Mouse (Mus musculus) small intestine, adult 2 months (tissue): Measurements from ENCODE around the gene Gng7. TPM values are rescaled to one million over a fixed set of nuclear protein-coding genes. Genes with fewer than 3 reads are reported as not detected.

ENCODE experiments used
- H3K27ac ChIP-seq: fragments of 200-500 bp; 2 replicates; pipeline ENCODE4 v1.5.1; 2012; ENCODE audit warnings: low read depth, low read length, control low read depth, inconsistent platforms; ENCODE audit not compliant: insufficient read depth
- H3K27me3 ChIP-seq: fragments of 200-500 bp; 2 replicates; pipeline ENCODE4 v1.6.1; 2012; ENCODE audit warnings: mild to moderate bottlenecking, moderate library complexity, low read length, inconsistent platforms; ENCODE audit not compliant: control insufficient read depth, insufficient read depth
- H3K36me3 ChIP-seq: fragments of 200-500 bp; 2 replicates; pipeline ENCODE4 v1.6.1; 2012; ENCODE audit warnings: mild to moderate bottlenecking, low read length, control low read depth, inconsistent platforms; ENCODE audit not compliant: control insufficient read depth, insufficient read depth
- H3K4me1 ChIP-seq: fragments of 200-500 bp; 2 replicates; pipeline ENCODE4 v1.6.1; 2012; ENCODE audit warnings: low read length, inconsistent platforms, mixed read lengths; ENCODE audit not compliant: control insufficient read depth, insufficient read depth, insufficient read length
- H3K4me3 ChIP-seq: fragments of 200-500 bp; 2 replicates; pipeline ENCODE4 v1.5.1; 2012; ENCODE audit warnings: low read depth, mild to moderate bottlenecking, control low read depth, inconsistent platforms, low read length, moderate library complexity
- CTCF ChIP-seq: fragments of 200-500 bp; IDR thresholded peaks from 2 replicates; pipeline ENCODE4 v1.5.1; 2012; ENCODE audit warnings: low read depth, mild to moderate bottlenecking, control low read depth, inconsistent platforms, low read length, moderate library complexity, mixed read lengths; ENCODE audit not compliant: insufficient replicate concordance, insufficient read length; ENCODE audit errors: extremely low read depth
- POLR2A ChIP-seq: fragments of 200-500 bp; IDR thresholded peaks from 2 replicates; pipeline ENCODE4 v1.6.1; 2012; ENCODE audit warnings: low read depth, mild to moderate bottlenecking, control low read depth, inconsistent platforms, low read length, moderate library complexity
- WGBS: fragments of 180-500 bp; shearing (Covaris S2); methylation state at CpG from one replicate; pipeline ENCODE4 v1.1.7; 2018; 5-methylcytosine and 5-hydroxymethylcytosine counted together
- polyA plus RNA-seq: library from polyadenylated mRNA; depleted of rRNA; stranded (reverse); fragments of >200 nt; gene quantifications from 2 replicates; pipeline ENCODE4 v1.2.3, GENCODE M21; 2012

Gene Gng7
- polyA plus RNA-seq, 1 experiment = 0.44 TPM

GRCm38 (mm10) chr10:81025047-81025621 is 10.4 kb upstream of the Gng7 start:
- H3K27ac ChIP-seq = no peak overlapping the region
- peaks cover 2% of the 10 kb centered on the region; the same call in 1 of the 2 replicates for H3K4me1 ChIP-seq
- H3K36me3 ChIP-seq = no peaks in the 10 kb centered on the region
- peak overlapping the region; percentile 40 for H3K4me3 ChIP-seq
- WGBS = 3% methylated on average over 36 of the region's 43 CpGs
- peaks cover 23% of the 10 kb centered on the region for H3K27me3 ChIP-seq
- no peak for TF ChIP-seq CTCF
- no peak for TF ChIP-seq POLR2A

DNA sequence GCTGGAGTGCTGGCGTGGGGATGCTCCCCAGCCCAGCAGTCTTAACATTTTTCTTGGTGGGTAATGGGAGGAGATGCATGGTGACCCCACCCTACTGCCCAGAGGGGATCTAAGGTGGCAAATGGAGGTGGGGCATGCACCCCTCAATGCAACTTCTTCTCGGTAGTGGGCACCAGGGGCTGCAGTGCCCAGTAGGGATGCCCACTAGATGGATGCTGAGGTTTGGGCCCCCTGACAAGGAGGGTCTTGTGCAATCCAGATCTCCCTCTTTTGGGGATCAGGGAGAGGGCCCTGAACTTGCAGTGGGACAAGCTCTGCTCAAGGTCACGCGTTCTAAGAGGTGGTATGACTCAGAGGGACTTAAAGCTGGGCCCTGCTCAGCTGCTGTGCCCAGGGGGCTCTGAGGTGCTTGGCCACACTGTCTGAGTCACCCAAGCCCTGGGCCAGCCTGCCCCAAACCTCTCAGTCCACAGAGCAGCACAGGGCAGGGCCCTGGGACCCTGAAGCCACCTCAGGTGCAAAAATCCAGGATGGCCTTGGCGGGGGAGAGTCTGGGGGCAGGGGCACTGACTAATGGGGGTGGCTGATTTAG is 9.7 kb upstream of the Gng7 start:
- WGBS = 67% methylated on average over 5 of the region's 5 CpGs
- H3K27me3 ChIP-seq = peaks cover 23% of the 10 kb centered on the region
- TF ChIP-seq CTCF = no peak
- no peak for TF ChIP-seq POLR2A
- H3K27ac ChIP-seq = no peak overlapping the region
- H3K4me3 ChIP-seq = no peak overlapping the region
- H3K4me1 ChIP-seq = peaks cover 2% of the 10 kb centered on the region; the same call in 1 of the 2 replicates
- no peaks in the 10 kb centered on the region for H3K36me3 ChIP-seq

DNA sequence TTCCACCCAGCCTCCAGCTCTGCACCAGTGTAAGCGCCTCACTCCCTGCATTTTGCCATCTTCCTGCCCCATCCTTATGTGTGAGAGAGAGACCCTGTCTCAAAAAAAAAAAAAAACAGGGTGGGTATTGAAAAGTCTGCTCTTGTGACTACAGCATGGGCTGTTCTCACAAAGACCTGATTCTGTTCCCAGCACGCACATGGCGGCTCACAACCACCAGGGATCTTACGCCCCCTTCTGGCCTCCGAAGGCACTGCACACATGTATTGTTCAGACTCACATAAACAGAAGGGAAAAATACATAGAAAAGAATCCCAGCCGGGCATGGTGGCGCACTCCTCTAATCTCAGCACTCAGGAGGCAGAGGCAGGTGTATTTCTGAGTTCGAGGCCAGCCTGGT is 8.0 kb upstream of the Gng7 start:
- no peaks in the 10 kb centered on the region for H3K36me3 ChIP-seq
- TF ChIP-seq CTCF = no peak
- TF ChIP-seq POLR2A = no peak
- H3K4me1 ChIP-seq = peaks cover 2% of the 10 kb centered on the region; the same call in 1 of the 2 replicates
- H3K27ac ChIP-seq = no peak overlapping the region
- H3K27me3 ChIP-seq = peaks cover 23% of the 10 kb centered on the region
- H3K4me3 ChIP-seq = no peak overlapping the region
- 57% methylated on average over 8 of the region's 8 CpGs for WGBS

GRCm38 (mm10) chr10:81021547-81022110 is 6.9 kb upstream of the Gng7 start:
- Histone ChIP-seq H3K4me3 (no peak overlapping the region), H3K27me3 (peaks cover 23% of the 10 kb centered on the region), H3K4me1 (peaks cover 2% of the 10 kb centered on the region; the same call in 1 of the 2 replicates), H3K27ac (no peak overlapping the region), H3K36me3 (no peaks in the 10 kb centered on the region)
- WGBS = 7% methylated on average over 25 of the region's 26 CpGs
- TF ChIP-seq CTCF (no peak), POLR2A (no peak)

DNA sequence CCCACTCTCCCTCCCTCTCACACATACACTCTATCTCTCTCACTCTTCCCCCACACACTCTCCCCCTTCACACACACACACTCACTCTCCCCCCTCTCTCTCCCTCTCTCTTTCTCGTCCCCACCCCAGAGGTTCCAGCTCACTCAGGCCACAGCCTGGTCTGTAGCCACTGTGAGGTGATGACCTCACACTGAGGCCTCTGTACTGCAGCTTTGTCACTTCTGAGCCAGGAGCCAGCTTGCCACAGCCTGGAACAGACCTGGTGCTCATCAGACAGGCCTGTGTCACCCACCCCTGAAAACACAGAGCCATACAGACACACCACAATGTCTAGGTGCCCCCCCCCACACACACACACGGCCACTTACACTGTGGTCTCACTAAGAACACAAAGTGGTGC is 5.5 kb upstream of the Gng7 start:
- Histone ChIP-seq H3K36me3 (no peaks in the 10 kb centered on the region), H3K4me3 (no peak overlapping the region), H3K4me1 (no peaks in the 10 kb centered on the region), H3K27ac (no peak overlapping the region), H3K27me3 (peaks cover 14% of the 10 kb centered on the region)
- TF ChIP-seq CTCF (no peak), POLR2A (no peak)
- 50% methylated on average over 2 of the region's 2 CpGs for WGBS

DNA sequence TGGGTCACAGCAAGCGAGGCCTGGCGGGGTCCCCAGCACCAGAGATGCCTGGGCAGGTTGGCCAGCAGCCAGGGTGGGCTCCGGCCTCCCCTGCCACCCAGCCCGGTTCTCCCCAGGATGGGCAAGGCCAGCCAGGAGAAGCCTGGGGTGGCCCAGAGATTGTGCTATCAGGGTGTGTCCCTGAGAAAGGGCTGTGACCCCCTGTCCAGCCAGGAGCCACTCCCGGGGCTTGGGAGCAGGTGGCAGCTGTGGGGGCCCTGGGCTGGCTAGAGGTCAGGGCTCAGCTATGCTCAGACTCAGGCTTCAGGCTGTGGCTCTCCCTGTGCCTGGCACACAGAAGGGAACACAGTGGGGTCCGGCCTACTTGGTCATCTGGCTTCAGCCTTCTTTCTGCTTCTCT is 4.9 kb upstream of the Gng7 start:
- Histone ChIP-seq H3K27ac (no peak overlapping the region), H3K36me3 (no peaks in the 10 kb centered on the region), H3K4me1 (peaks cover under 1% of the 10 kb centered on the region; the same call in 1 of the 2 replicates), H3K4me3 (no peak overlapping the region), H3K27me3 (peaks cover 9% of the 10 kb centered on the region)
- no peak for TF ChIP-seq POLR2A
- TF ChIP-seq CTCF = no peak
- WGBS = 55% methylated on average over 6 of the region's 6 CpGs

- H3K27me3 ChIP-seq = peaks cover 8% of the 10 kb centered on the region
- no peak for TF ChIP-seq CTCF
- TF ChIP-seq POLR2A = no peak
- H3K36me3 ChIP-seq = no peaks in the 10 kb centered on the region
- no peak overlapping the region for H3K4me3 ChIP-seq
- no peak overlapping the region for H3K27ac ChIP-seq
- H3K4me1 ChIP-seq = peaks cover 2% of the 10 kb centered on the region; the same call in 1 of the 2 replicates
- 32% methylated on average over 10 of the region's 10 CpGs for WGBS
Observed at GRCm38 (mm10) chr10:81018326-81018725, 3.6 kb upstream of the Gng7 start.
